Mouse (Mus musculus): ENCODE results near the gene Minos1.

GRCm38 (mm10) chr4:139166244-139166643 lies 35.3 kb upstream of the Minos1 start:
- no peak for TF ChIP-seq POLR2A (IDR thresholded peaks at IDR 0.05; ENCODE audit: extremely low read depth, insufficient read depth, low read length)
- no peak for TF ChIP-seq CTCF (IDR thresholded peaks at IDR 0.05; ENCODE audit: extremely low read depth, insufficient read depth, low read length)
